Mouse (Mus musculus) thymus, postnatal 0 days (tissue): ENCODE measurements around the gene Ripor3. TPM values are rescaled to one million over a fixed set of nuclear protein-coding genes. Genes with fewer than 3 reads are reported as not detected.

Experiments
- DNase-seq: peaks from one replicate; pipeline ENCODE4 v3.0.0-alpha.2; 2015; ENCODE audit warnings: low spot score
- polyA plus RNA-seq: library from polyadenylated mRNA; unstranded; fragments of >200 nt; fragmentation: Nextera tagmentation; extraction: Ambion mirVana; gene quantifications from 2 replicates; pipeline ENCODE4 v1.2.1, GENCODE M21; 2015

Gene Ripor3
- polyA plus RNA-seq, 1 experiment from 2014 or later = 0.18 TPM

DNA sequence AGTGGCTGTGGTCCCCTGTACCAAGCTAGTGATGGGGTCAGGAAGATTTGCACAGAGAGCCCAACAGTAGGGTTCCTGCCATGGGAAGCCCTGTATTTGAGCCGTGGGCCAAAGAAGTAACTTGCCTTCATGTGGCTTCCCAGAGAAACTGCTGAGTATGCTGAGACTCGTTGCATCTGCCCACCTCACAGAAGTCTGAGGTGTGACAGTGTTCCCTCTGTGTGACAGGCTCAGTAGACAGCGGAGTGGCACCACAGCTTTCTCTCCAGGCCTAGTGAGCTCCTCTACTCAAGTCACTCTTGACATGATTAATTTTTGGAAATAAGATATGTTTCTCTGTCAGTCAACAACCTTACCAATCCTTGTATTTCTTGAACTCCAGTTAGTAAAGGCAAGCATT lies 71.6 kb downstream of the Ripor3 start:
- DNase-seq = peak; percentile 25

GRCm38 (mm10) chr2:167935956-167936355 lies 74.5 kb downstream of the Ripor3 start:
- DNase-seq = no peak

- DNase-seq = no peak
Observed at GRCm38 (mm10) chr2:167933397-167933796, 77.0 kb downstream of the Ripor3 start.

DNA sequence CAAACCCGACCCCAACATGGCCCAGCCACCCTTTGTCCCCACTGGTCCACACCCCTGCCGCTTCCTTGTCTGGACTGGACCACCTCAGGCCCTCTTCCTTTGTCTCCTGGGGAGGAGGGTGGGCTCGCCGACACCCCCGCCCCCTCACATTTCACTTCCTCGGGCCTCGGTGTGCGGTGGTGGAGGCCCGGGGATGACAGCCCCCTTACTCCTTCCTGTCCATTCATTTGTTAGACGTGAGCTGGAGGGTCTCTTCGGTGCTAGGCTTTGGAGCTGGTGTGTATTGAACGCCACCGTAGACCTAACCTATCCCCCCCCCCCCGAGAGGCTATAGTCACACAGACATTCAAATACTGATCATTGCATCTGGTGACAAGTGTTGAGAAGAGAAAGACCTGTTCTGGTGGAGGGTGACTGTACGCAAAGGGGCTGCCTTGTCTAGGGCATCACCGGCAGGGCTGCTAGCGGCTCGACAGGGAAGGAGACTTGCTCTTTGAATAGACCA lies 77.6 kb downstream of the Ripor3 start:
- DNase-seq = peak; percentile 37

- DNase-seq = peak; percentile 99
Observed at GRCm38 (mm10) chr2:167931985-167932726, 78.3 kb downstream of the Ripor3 start, which contains the start of gene Ptpn1. Ptpn1 (plus strand) TSS chr2:167932057.

GRCm38 (mm10) chr2:167930975-167931374 lies 79.4 kb downstream of the Ripor3 start:
- no peak for DNase-seq

Other genes starting within 250 kb of the Ripor3 start
- gene Ptpn1, start 78.6 kb downstream of the Ripor3 start, polyA plus RNA-seq = 102 and 110 TPM in 2 replicates
- gene Pard6b, start 70.4 kb upstream of the Ripor3 start, polyA plus RNA-seq = 3.1 and 3.4 TPM in 2 replicates
- gene Adnp, start 196.5 kb upstream of the Ripor3 start, polyA plus RNA-seq = 4.8 and 7.9 TPM in 2 replicates
- 10.4 and 15.3 TPM in 2 replicates for gene Gm20716, start 219.7 kb upstream of the Ripor3 start, polyA plus RNA-seq
- gene Dpm1, start 220.0 kb upstream of the Ripor3 start, polyA plus RNA-seq = 143 and 144 TPM in 2 replicates
- gene Mocs3, start 220.0 kb upstream of the Ripor3 start, polyA plus RNA-seq = 9.3 and 11.4 TPM in 2 replicates